Mouse (Mus musculus) testis, postnatal 14 days (tissue): ENCODE results near the gene Hagh.

Experiments
- DNase-seq: peaks from one replicate; pipeline ENCODE4 v3.0.0; 2021; ENCODE audit warnings: low spot score

Gene Hagh

DNA sequence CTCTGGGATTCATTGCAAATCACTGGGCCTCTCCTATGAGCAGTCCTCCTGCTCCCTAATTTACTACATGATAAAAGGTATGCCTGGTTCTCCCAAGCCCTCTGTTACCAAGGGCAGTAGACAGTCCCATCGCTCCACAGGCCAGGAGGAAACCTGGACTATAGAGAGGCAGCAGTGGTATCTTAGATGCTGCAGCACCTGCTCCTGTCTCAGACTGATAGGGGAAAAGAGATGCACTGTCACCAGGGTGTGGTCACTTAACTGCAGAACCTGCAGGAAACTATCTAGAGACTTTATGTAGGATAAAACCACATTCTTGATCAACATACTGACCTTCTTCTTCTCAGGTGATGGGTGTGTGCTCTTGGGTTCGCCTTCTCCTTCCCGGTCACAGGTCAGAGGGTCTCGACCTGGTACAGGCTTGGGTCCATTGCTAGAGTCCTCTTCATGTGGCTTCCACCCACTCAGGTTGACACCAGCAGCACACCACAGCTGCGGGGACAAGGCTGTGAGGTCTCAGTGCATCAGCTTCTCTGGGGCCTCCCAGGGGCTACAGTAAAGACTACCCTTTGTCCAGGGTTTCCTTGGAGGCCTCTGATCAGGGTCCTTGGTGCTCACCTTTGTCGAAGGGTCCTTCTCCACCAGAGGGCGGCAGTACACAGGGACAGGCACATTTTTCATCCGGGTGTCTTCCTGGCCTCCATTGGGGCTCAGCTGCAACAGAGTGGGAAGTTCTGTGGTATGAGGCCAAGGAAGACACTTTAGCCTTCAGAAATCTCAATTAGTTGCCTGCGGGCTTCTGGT, 62.9 kb downstream of the Hagh start:
- no peak for DNase-seq

DNA sequence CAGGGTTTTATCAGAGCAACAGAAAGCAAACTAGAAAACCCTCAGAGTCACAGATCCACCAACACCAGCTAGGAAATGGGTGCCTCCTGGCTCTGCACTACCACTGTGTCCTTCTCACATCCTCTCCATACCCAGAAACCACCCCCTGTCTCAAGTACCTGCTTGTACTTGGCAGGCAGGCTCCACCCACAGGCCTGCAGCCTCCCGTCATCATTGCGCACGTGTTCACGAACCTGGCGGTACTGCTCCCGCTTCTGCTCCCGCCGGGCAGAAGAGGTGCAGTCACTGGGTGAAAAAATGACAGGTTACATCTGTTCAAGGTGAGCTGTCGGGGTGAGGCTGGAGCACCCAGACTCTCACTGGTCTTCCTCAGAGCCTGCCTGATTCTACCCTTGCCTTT, 63.8 kb downstream of the Hagh start:
- DNase-seq: no peak

DNA sequence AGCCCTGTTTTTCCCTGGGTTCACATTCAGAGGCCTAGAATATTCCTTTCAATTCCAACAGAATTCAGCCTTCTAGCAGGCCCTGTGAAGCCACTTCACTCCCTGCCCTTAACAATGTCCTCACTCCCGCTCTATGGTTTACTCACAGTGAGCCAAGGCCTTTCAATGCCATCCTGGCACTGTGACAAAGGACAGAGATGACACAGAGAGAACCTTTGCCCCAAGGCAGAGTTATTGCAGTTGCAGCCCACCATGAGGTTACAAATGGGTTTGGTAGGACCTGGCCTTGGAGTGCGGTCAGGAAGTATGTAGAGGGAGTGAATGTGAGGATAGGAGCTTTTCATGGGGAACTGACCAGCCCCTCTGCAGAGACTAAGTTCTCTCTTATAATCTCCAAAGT, 67.6 kb downstream of the Hagh start:
- DNase-seq: no peak

DNA sequence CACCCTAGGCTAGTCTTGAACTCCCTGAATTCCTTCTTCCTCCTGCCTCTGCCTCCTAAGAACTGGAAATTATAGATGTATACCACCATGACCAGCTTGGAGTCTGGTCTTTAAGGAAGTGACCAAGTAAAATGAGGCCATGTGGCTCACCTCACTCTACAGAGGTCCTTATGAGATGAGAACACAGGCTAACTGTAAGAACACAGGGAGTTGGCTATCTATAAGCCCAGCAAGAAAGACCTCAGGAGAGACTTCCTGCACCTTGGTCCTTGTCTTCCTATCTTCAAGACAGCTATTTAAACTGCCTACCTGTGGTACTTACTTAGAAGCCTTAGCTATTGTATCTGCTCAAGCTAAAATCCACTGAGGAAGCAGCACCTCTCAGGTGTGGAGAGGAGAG, 74.0 kb downstream of the Hagh start:
- no peak for DNase-seq
